Mouse (Mus musculus) cortical plate, adult 2 months (tissue): ENCODE measurements around the gene Syngr4. TPM values are rescaled to one million over a fixed set of nuclear protein-coding genes. Genes with fewer than 3 reads are reported as not detected.
"Not testable (repeated sequence)": the region's sequence is repeated elsewhere in the genome, so short reads cannot be mapped to it uniquely, and the experiment has no call there.

Experiments used
- H3K27ac ChIP-seq: fragments of 200-500 bp; 2 replicates; pipeline ENCODE4 v1.5.1; 2012; ENCODE audit warnings: low read length, control low read depth, inconsistent platforms; ENCODE audit not compliant: insufficient read depth
- H3K4me1 ChIP-seq: fragments of 200-500 bp; 2 replicates; pipeline ENCODE4 v1.6.1; 2011; ENCODE audit warnings: low read length; ENCODE audit not compliant: control insufficient read depth, insufficient read depth
- H3K4me3 ChIP-seq: fragments of 200-500 bp; 2 replicates; pipeline ENCODE4 v1.5.1; 2011; ENCODE audit warnings: mild to moderate bottlenecking, low read length, control low read depth; ENCODE audit not compliant: insufficient read depth
- CTCF ChIP-seq: fragments of 200-500 bp; IDR thresholded peaks from 2 replicates; pipeline ENCODE4 v1.5.1; 2011; ENCODE audit warnings: mild to moderate bottlenecking, control low read depth, low read length; ENCODE audit not compliant: insufficient read depth; ENCODE audit errors: extremely low read depth
- POLR2A ChIP-seq: fragments of 200-500 bp; IDR thresholded peaks from 2 replicates; pipeline ENCODE4 v1.6.1; 2011; ENCODE audit warnings: mild to moderate bottlenecking, low read length, control low read depth; ENCODE audit not compliant: insufficient read depth; ENCODE audit errors: extremely low read depth
- polyA plus RNA-seq: library from polyadenylated mRNA; depleted of rRNA; stranded (reverse); fragments of >200 nt; gene quantifications from 2 replicates; pipeline ENCODE4 v1.2.3, GENCODE M21; 2012

Syngr4 gene
- polyA plus RNA-seq, 1 experiment, result 0.31 TPM

- Histone ChIP-seq H3K27ac (no peak overlapping the region), H3K4me3 (peak overlapping the region; percentile 45; the same call in 1 of the 2 replicates), H3K4me1 (peaks cover 7% of the 10 kb centered on the region; the same call in 1 of the 2 replicates)
- TF ChIP-seq CTCF (no peak), POLR2A (no peak)
Measured at GRCm38 (mm10) chr7:45917004-45917704, 20.6 kb upstream of the Syngr4 start.

- Histone ChIP-seq H3K4me3 (peak overlapping the region; percentile 45), H3K4me1 (peaks cover 7% of the 10 kb centered on the region; the same call in 1 of the 2 replicates)
- TF ChIP-seq POLR2A, result 0 out of 2 replicates have a peak, but pooled peaks have one; percentile 19
- TF ChIP-seq CTCF, result no peak
Measured at GRCm38 (mm10) chr7:45916056-45917003, 19.8 kb upstream of the Syngr4 start.

GRCm38 (mm10) chr7:45915011-45915410, 18.5 kb upstream of the Syngr4 start:
- Histone ChIP-seq H3K4me1 (peaks cover 7% of the 10 kb centered on the region; the same call in 1 of the 2 replicates), H3K4me3 (no peak overlapping the region), H3K27ac (no peak overlapping the region)
- TF ChIP-seq CTCF (no peak), POLR2A (no peak)

More at GRCm38 (mm10) chr7:45916056-45917003, 19.8 kb upstream of the Syngr4 start:
- peak overlapping the region; percentile 48 for H3K27ac ChIP-seq

- TF ChIP-seq CTCF (no peak), POLR2A (no peak)
Measured at GRCm38 (mm10) chr7:45914067-45914466, 17.6 kb upstream of the Syngr4 start.

GRCm38 (mm10) chr7:45909145-45909544, 12.6 kb upstream of the Syngr4 start:
- Histone ChIP-seq H3K4me1 (no peaks in the 10 kb centered on the region), H3K4me3 (no peak overlapping the region), H3K27ac (no peak overlapping the region)
- TF ChIP-seq CTCF, result no peak
- no peak for TF ChIP-seq POLR2A

More at GRCm38 (mm10) chr7:45914067-45914466, 17.6 kb upstream of the Syngr4 start:
- no peak overlapping the region for H3K4me3 ChIP-seq
- H3K4me1 ChIP-seq, result peaks cover 7% of the 10 kb centered on the region; the same call in 1 of the 2 replicates
- no peak overlapping the region for H3K27ac ChIP-seq

- Histone ChIP-seq H3K27ac (no peak overlapping the region), H3K4me1 (no peaks in the 10 kb centered on the region), H3K4me3 (no peak overlapping the region)
- TF ChIP-seq POLR2A (no peak), CTCF (no peak)
Measured at GRCm38 (mm10) chr7:45908384-45908783, 11.9 kb upstream of the Syngr4 start.

GRCm38 (mm10) chr7:45906622-45907021, 10.1 kb upstream of the Syngr4 start:
- TF ChIP-seq POLR2A, result no peak
- no peak for TF ChIP-seq CTCF
- no peaks in the 10 kb centered on the region for H3K4me1 ChIP-seq
- H3K27ac ChIP-seq, result no peak overlapping the region
- H3K4me3 ChIP-seq, result no peak overlapping the region

- Histone ChIP-seq H3K4me3 (no peak overlapping the region), H3K4me1 (no peaks in the 10 kb centered on the region), H3K27ac (no peak overlapping the region)
- TF ChIP-seq POLR2A (no peak), CTCF (no peak)
Measured at GRCm38 (mm10) chr7:45902481-45903002, 6.0 kb upstream of the Syngr4 start.

GRCm38 (mm10) chr7:45901562-45901961, 5.0 kb upstream of the Syngr4 start:
- Histone ChIP-seq H3K27ac (no peak overlapping the region), H3K4me3 (no peak overlapping the region), H3K4me1 (no peaks in the 10 kb centered on the region)
- TF ChIP-seq CTCF, result no peak
- TF ChIP-seq POLR2A, result no peak

GRCm38 (mm10) chr7:45898125-45898524, 1.6 kb upstream of the Syngr4 start:
- H3K27ac ChIP-seq, H3K4me1 ChIP-seq: not testable (repeated sequence)
- H3K4me3 ChIP-seq, result peak overlapping the region; percentile 54; the same call in 1 of the 2 replicates
- TF ChIP-seq CTCF, result 0 out of 2 replicates have a peak, but pooled peaks have one; percentile 10
